Mouse (Mus musculus) A20 (cell line): Measurements from ENCODE around the gene Gstm7.

Source experiments
- DNase-seq: peaks from one replicate; pipeline ENCODE4 v3.0.0-alpha.2; 2011; ENCODE audit warnings: low read depth, low spot score

The Gstm7 gene

GRCm38 (mm10) chr3:107877005-107877404 is 54.6 kb downstream of the Gstm7 start, which contains the start of gene Eps8l3:
Eps8l3 (plus strand) TSS chr3:107877229.
- DNase-seq, result no peak
